Mouse (Mus musculus) embryonic facial prominence, embryonic 10.5 days (tissue): ENCODE data around the gene Syn2. TPM values are rescaled to one million over a fixed set of nuclear protein-coding genes. Genes with fewer than 3 reads are reported as not detected.

Experiments used
- DNase-seq: peaks from one replicate; pipeline ENCODE4 v3.0.0-alpha.2; 2017; ENCODE audit warnings: low spot score
- H3K27ac ChIP-seq: fragments of 300-500 bp; sonication (generic); replicated peaks from 2 replicates; pipeline ENCODE4 v1.5.1; 2016; ENCODE audit warnings: mild to moderate bottlenecking
- H3K27me3 ChIP-seq: fragments of 300-500 bp; sonication (generic); replicated peaks from 2 replicates; pipeline ENCODE4 v1.6.1; 2016; ENCODE audit warnings: low read depth, mild to moderate bottlenecking; ENCODE audit not compliant: poor library complexity, severe bottlenecking
- H3K36me3 ChIP-seq: fragments of 300-500 bp; sonication (generic); replicated peaks from 2 replicates; pipeline ENCODE4 v1.6.1; 2016; ENCODE audit warnings: mild to moderate bottlenecking, moderate library complexity
- H3K4me1 ChIP-seq: fragments of 300-500 bp; sonication (generic); 2 replicates; pipeline ENCODE4 v1.6.1; 2016
- H3K4me3 ChIP-seq: fragments of 300-500 bp; sonication (generic); 2 replicates; pipeline ENCODE4 v1.5.1; 2016; ENCODE audit warnings: mild to moderate bottlenecking, moderate library complexity
- H3K9me3 ChIP-seq: fragments of 300-500 bp; sonication (generic); 2 replicates; pipeline ENCODE4 v1.6.1; 2016; ENCODE audit warnings: mild to moderate bottlenecking
- WGBS: fragments of 180-500 bp; shearing (Covaris S2); methylation state at CpG from one replicate; pipeline ENCODE4 v1.1.7; 2016; 5-methylcytosine and 5-hydroxymethylcytosine counted together
- polyA plus RNA-seq: library from polyadenylated mRNA; unstranded; fragments of >200 nt; fragmentation: Nextera tagmentation; extraction: Ambion mirVana; gene quantifications from 2 replicates; pipeline ENCODE4 v1.2.1, GENCODE M21; 2016

Gene Syn2
- polyA plus RNA-seq, 1 experiment from 2014 or later = 2.5 TPM

DNA sequence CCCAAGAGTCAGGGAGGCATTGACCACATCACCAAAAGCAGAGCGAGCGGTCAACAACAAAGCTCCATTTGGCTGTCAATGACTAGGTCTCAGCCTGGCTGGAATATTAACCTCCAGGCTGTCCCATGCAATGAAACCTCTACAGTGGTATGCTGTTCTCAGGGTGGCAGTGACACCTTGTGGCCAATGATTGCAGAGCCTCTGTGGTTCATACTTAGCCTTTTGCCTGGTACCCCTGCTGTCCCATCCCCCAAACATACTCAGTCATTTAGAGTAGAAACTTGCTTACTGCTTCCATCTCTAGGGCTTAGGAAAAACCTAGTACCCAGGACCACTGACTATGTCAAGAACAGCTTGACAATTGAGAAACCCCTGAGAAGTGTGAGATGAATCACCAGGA, 133.2 kb downstream of the Syn2 start:
- WGBS = 61% methylated on average over 2 of the region's 2 CpGs
- Histone ChIP-seq H3K27me3 (no peaks in the 10 kb centered on the region), H3K4me3 (no peak overlapping the region), H3K27ac (no peak overlapping the region), H3K36me3 (no peaks in the 10 kb centered on the region), H3K9me3 (no peaks in the 10 kb centered on the region), H3K4me1 (peaks cover 19% of the 10 kb centered on the region)
- DNase-seq = peak; percentile 71

DNA sequence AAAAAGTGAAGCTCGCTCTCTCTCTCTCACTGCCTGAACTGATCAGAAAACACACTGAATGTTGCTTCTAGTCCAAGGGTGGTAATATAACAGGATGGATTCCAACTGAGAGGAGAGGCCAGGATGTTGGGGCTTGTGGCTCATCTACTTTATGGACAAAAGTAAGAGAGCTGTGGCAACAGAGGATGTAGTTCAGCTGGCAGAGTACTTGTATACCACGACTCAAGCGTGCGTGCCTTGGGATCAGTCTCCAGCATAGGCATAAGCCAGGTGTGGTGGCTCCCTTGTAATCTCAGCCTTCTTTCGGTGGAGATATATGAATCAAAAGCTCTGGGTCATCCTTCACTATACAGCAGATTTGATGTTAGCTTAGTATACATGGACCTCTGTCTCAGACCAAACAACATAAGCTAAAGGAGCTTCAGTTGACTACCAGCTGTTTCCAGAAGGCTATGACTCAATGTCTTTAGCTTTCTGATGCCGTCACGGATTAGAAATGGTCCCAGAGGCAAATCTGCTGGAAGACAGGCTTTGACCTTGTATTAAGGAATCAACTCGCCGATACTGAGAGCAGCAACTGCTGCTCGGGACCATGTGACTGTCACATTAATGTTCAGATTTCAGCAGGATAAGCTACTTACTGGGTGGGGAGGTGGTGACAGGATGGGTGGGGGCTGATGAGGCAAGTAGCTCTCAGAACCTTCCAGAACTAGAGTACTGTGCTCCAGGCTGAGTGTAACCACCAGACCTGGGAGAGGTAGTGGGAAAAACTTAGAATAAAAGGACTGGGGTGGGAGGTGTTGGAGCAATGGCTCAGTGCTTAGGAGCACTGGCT, 134.1 kb downstream of the Syn2 start:
- H3K9me3 ChIP-seq = no peaks in the 10 kb centered on the region
- 91% methylated on average over 10 of the region's 10 CpGs for WGBS
- H3K27ac ChIP-seq = no peak overlapping the region
- no peak for DNase-seq
- no peak overlapping the region for H3K4me3 ChIP-seq
- peaks cover 19% of the 10 kb centered on the region for H3K4me1 ChIP-seq
- H3K27me3 ChIP-seq = no peaks in the 10 kb centered on the region
- no peaks in the 10 kb centered on the region for H3K36me3 ChIP-seq

DNA sequence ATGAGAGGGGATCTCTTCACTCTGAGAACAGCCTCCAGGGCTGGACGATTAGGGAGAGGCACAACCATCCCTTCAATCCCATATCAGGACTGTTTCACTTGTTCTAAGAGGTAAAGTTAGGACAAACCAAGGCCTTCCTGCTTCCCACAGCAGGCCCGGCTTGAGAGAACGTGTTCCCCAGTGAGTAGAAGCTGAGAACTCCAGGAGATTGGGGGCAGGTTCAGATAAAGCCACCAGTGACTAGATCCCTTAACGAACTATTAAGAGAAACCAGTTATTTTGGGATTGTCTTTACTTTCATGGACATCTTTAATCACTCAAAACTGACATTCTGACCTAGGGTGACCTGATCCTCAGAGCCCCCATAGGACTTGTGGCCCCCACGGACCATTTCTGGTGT, 134.9 kb downstream of the Syn2 start:
- Histone ChIP-seq H3K27ac (no peak overlapping the region), H3K27me3 (no peaks in the 10 kb centered on the region), H3K36me3 (no peaks in the 10 kb centered on the region), H3K4me1 (peaks cover 19% of the 10 kb centered on the region), H3K9me3 (no peaks in the 10 kb centered on the region), H3K4me3 (no peak overlapping the region)
- no peak for DNase-seq
- whole genome bisulfite sequencing = 74% methylated on average over 5 of the region's 5 CpGs

DNA sequence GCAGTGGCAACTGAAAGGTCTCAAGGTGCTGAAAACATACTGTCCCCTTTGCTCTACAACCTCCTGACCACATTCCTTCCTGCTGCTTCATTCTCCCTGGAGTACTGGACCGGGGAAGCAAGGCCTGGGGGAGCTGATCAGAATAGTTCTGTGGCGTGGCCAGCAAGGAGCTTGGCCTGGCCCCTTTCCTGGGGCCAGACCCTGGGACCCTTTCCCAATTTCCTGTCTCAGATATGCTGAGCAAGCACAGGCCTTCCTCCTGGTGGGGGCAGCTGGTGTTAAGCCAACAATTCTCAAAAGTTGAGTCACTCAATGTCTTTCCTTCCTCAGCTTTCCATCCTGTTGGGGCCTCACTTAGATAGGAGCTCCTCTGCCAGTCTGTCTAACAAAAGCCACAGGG, 135.4 kb downstream of the Syn2 start:
- 38% methylated on average over 2 of the region's 2 CpGs for WGBS
- Histone ChIP-seq H3K9me3 (no peaks in the 10 kb centered on the region), H3K36me3 (no peaks in the 10 kb centered on the region), H3K27me3 (no peaks in the 10 kb centered on the region), H3K4me1 (peaks cover 19% of the 10 kb centered on the region), H3K4me3 (no peak overlapping the region), H3K27ac (no peak overlapping the region)
- DNase-seq = no peak

DNA sequence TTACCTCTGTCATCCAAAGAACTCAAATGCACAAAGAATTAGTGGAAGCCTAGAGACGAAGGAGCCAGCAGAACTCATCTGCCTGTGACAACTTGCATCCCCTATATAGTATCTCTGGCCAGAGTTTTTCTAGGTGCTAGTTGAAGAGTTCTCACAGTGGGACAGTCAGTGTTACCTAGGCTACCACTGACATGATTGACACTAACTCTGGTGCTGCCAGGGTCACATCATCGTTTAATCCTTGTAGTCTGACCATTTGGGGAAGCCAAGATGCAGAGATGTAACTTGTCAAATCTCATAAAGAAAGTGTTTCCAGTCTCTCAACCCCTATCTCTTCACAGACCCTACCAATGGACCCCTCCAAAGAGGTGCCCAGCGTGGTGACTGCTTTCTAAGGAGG, 136.6 kb downstream of the Syn2 start:
- no peaks in the 10 kb centered on the region for H3K27me3 ChIP-seq
- DNase-seq = no peak
- H3K4me1 ChIP-seq = peaks cover 19% of the 10 kb centered on the region
- 59% methylated on average over 3 of the region's 3 CpGs for WGBS
- no peaks in the 10 kb centered on the region for H3K36me3 ChIP-seq
- no peak overlapping the region for H3K27ac ChIP-seq
- no peaks in the 10 kb centered on the region for H3K9me3 ChIP-seq
- no peak overlapping the region for H3K4me3 ChIP-seq

DNA sequence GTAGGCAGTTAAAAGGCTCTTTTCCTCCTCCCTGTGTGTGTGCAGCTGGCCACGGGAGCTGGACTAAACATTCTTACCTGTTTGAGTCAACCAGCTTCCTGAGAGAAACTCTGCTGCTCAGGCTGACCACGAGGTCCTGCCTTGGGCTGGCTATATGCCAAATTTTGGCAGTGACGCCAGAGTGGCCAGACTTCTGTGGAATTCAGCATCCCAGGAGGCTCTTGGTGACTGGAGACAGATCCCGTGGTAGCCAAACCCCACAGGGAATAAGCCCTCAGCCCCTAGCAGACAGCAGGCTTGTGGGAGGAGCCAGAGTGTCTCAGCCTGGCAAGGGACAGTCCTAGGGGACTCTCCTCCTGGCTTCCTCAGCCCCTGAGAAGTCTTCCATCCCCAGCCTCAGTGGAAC, 137.2 kb downstream of the Syn2 start:
- WGBS = 38% methylated on average over 4 of the region's 4 CpGs
- Histone ChIP-seq H3K4me3 (no peak overlapping the region), H3K4me1 (peaks cover 19% of the 10 kb centered on the region), H3K9me3 (no peaks in the 10 kb centered on the region), H3K27ac (no peak overlapping the region; the same call in 1 of the 2 replicates), H3K27me3 (no peaks in the 10 kb centered on the region), H3K36me3 (no peaks in the 10 kb centered on the region)
- DNase-seq = peak; percentile 13

DNA sequence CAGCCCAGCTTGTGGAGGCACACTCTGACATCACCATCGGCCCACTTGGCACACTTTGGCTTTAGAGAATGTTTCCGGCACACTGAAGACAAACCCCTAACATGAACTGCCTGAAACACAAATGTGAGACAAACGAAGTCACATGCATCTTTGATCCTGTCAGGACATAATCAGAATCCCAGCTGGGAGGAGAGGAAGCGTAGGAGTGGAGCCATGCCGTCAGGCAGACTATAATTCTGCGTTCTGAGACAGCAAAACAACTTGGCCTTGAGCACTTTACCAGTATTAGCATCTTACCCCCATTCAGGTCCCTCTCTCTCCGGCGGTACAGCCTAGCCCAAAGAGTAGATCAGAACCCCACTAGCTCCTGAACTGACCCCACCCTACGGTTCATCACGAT, 138.6 kb downstream of the Syn2 start:
- Histone ChIP-seq H3K27ac (no peak overlapping the region), H3K4me1 (peaks cover 19% of the 10 kb centered on the region), H3K36me3 (no peaks in the 10 kb centered on the region), H3K4me3 (no peak overlapping the region), H3K27me3 (no peaks in the 10 kb centered on the region), H3K9me3 (no peaks in the 10 kb centered on the region)
- DNase-seq = no peak
- 92% methylated on average over 10 of the region's 10 CpGs for WGBS

DNA sequence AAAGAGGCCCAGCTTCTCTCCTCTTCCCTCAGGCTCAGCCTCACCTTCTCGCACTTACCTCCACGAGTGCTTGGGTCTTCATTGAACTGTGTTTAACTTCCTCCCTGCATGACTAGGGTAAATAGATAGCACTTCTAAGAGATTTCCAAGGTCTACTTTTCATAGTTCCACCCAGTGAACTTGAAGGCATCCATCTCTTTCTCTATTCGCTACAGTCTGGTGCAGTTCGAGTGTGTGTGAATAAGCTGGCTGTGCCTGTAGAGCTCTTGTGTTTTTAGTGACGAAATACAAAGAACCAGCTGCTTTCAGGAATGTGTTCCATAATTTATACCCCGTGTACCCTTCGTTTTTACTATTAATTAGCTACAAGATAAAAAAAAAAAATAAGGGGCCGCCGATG, 140.0 kb downstream of the Syn2 start:
- no peaks in the 10 kb centered on the region for H3K36me3 ChIP-seq
- H3K4me3 ChIP-seq = no peak overlapping the region
- H3K27ac ChIP-seq = no peak overlapping the region
- no peaks in the 10 kb centered on the region for H3K9me3 ChIP-seq
- H3K4me1 ChIP-seq = peaks cover 19% of the 10 kb centered on the region
- WGBS = 85% methylated on average over 9 of the region's 9 CpGs
- no peak for DNase-seq
- H3K27me3 ChIP-seq = no peaks in the 10 kb centered on the region

DNA sequence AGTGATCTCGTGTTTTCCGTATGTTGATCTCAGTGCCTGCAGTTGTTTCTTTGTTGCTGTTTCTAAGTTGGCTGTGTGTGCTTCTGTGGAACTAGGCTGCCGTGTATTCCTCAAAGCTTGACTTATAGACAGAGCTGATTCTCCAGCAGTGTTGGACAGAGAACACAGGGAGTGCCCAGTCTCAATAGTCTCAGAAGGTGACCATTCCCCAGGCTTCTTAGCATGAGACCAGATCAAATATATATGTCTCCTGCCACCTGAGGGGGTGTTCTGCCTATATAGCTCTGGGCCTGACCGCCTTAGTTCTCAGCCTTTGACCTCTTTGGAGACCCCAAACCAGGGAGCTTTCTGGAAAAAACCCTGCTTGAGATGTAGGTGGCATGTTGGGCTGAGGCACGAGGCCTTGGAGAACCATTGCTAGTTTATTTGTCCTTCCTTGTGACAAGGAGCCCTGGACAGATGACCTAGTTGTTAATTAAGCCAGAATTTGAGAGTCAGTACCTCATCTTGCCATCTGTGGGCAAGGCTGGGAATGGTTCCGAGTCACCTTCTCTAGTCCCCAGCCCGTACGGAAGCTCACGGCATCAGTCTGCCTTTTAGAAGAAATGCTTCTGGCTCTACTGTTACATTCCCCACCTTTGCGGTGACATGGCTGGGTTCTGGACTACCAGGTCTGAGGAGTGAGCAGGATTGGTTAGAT, 140.6 kb downstream of the Syn2 start:
- no peak for DNase-seq
- no peaks in the 10 kb centered on the region for H3K27me3 ChIP-seq
- peaks cover 14% of the 10 kb centered on the region for H3K4me1 ChIP-seq
- H3K27ac ChIP-seq = no peak overlapping the region
- H3K9me3 ChIP-seq = no peaks in the 10 kb centered on the region
- no peak overlapping the region for H3K4me3 ChIP-seq
- H3K36me3 ChIP-seq = no peaks in the 10 kb centered on the region
- WGBS = 90% methylated on average over 10 of the region's 10 CpGs

DNA sequence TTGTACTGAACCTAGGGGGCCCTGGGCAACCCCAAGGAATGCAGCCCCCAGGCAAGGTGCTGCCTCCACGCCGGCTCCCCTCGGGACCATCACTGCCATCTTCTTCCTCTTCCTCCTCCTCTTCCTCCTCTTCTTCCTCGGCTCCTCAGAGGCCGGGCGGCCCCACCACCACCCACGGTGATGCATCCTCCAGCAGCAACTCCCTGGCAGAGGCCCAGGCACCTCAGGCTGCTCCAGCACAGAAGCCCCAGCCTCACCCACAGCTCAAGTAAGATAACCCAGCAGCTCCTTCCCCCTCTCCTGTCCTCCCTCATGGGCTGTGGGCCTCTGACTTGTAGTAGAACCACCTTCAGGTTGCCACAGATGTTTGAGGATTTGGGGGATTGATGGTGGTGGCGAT, 143.4 kb downstream of the Syn2 start:
- Histone ChIP-seq H3K4me1 (no peaks in the 10 kb centered on the region), H3K9me3 (no peaks in the 10 kb centered on the region), H3K4me3 (no peak overlapping the region), H3K36me3 (no peaks in the 10 kb centered on the region), H3K27ac (no peak overlapping the region), H3K27me3 (no peaks in the 10 kb centered on the region)
- WGBS = 70% methylated on average over 8 of the region's 8 CpGs
- DNase-seq = no peak

DNA sequence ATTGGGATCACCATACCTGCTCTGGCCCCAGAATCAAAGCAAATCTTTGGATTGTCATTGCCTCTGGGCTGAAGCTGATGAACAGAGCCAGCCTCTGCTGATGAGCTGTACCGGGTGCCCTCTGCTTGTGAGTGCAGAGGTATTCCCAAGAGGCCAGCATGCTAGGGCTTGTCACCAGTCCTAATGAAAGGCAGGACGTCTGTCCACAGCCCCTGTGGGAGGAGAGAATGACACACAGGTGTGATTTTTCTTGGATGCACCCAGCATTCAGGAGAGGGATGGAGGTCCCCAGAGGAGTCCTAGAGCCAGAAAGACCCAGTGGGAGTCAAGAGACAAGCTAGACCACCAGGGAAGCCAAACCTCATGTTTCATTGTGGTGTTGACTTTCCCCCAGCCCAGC, 144.9 kb downstream of the Syn2 start:
- Histone ChIP-seq H3K27me3 (no peaks in the 10 kb centered on the region), H3K4me1 (no peaks in the 10 kb centered on the region), H3K27ac (no peak overlapping the region; the same call in 1 of the 2 replicates), H3K9me3 (no peaks in the 10 kb centered on the region), H3K4me3 (no peak overlapping the region), H3K36me3 (no peaks in the 10 kb centered on the region)
- DNase-seq = no peak
- 74% methylated on average over 2 of the region's 2 CpGs for WGBS

DNA sequence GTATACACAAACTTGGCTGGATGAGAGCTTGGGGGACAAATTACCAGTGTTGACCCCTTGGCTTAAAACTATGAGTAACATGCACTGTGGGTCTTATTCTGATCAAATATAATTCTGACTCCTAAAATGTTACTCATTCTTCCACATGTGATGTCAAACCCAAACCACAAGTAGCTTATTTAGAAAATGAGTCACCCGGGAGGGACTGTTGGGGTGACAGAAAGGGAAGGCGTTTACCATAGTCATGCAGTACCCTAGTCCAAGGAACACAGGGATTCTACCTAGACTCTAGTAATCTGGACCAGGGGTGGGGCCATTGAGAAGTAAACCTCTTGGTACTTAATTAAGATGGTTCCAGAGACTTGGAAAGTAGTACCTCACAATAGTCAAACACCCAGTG, 149.5 kb downstream of the Syn2 start:
- Histone ChIP-seq H3K27ac (no peak overlapping the region), H3K4me1 (no peaks in the 10 kb centered on the region), H3K36me3 (no peaks in the 10 kb centered on the region), H3K27me3 (no peaks in the 10 kb centered on the region), H3K4me3 (no peak overlapping the region), H3K9me3 (no peaks in the 10 kb centered on the region)
- DNase-seq = no peak
- WGBS = 84% methylated on average over 2 of the region's 2 CpGs

DNA sequence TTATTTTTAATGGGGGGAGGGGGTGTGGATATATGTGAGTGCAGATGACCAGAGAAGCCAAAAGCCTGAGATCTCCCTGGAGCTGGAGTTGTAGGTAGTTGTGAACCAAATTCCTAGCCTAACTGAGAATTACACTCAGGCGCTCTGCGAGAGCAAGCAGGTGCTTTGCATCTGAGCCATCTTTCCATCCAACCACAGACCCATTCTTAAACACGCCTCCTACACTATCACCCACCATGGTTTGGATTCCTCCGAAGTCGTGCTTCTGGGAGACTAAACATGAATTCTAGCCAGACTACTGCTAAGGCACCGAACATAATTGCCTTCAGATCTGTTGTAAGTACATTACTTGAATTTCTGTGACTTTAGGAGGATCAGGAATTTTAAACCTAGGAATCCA, 151.7 kb downstream of the Syn2 start:
- H3K27ac ChIP-seq = no peak overlapping the region
- no peaks in the 10 kb centered on the region for H3K9me3 ChIP-seq
- no peak overlapping the region for H3K4me3 ChIP-seq
- 83% methylated on average over 6 of the region's 6 CpGs for whole genome bisulfite sequencing
- H3K27me3 ChIP-seq = no peaks in the 10 kb centered on the region
- no peak for DNase-seq
- H3K36me3 ChIP-seq = no peaks in the 10 kb centered on the region
- H3K4me1 ChIP-seq = peaks cover 3% of the 10 kb centered on the region
